Mouse (Mus musculus): ENCODE measurements around the gene Il5ra.

DNA sequence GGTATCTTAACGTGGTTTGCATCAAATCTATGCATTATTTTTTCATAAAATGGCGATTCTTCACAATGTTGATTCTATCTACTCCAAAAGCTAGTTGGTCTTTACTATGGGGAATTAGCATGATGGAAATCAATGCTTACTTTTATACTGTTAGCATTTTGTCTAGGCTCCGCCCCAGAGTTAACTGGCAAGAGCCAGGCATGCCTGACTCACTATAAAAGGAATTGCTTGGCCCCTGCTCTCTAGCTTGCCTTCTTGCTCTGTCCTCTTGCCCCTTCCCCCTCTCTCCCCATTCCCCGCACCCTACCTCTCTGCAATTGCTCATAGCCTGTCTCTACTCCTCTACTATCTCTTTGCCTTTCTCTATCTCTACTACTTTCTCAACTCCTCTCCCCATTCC is 17.9 kb upstream of the Il5ra start:
- TF ChIP-seq MAFK (IDR thresholded peaks at IDR 0.05; ENCODE audit: insufficient read depth, low read depth, low read length) (no peak), HCFC1 (IDR thresholded peaks at IDR 0.05; ENCODE audit: borderline replicate concordance, insufficient read depth, low read length) (no peak)
